Mouse (Mus musculus) kidney, embryonic 14.5 days (tissue): ENCODE results near the gene Map4k2. TPM values are rescaled to one million over a fixed set of nuclear protein-coding genes. Genes with fewer than 3 reads are reported as not detected.

Experiments
- ATAC-seq: fragments of 200-750 bp; cut with Nextera tagmentation; 2 replicates; pipeline ENCODE4 v1.8.0; 2017; ENCODE audit warnings: moderate number of reproducible peaks, mild to moderate bottlenecking, moderate TSS enrichment, moderate library complexity; ENCODE audit not compliant: low FRiP score, low TSS enrichment
- H3K27ac ChIP-seq: fragments of 300-500 bp; sonication (generic); 2 replicates; pipeline ENCODE4 v1.5.1; 2014; ENCODE audit warnings: low read depth, mild to moderate bottlenecking, low read length, moderate library complexity, mixed read lengths
- H3K27me3 ChIP-seq: fragments of 300-500 bp; sonication (generic); 2 replicates; pipeline ENCODE4 v1.6.1; 2014; ENCODE audit warnings: mild to moderate bottlenecking, low read length; ENCODE audit not compliant: control insufficient read depth, insufficient read depth
- H3K36me3 ChIP-seq: fragments of 300-500 bp; sonication (generic); 2 replicates; pipeline ENCODE4 v1.6.1; 2014; ENCODE audit warnings: low read length, mixed read lengths; ENCODE audit not compliant: control insufficient read depth, insufficient read depth
- H3K4me1 ChIP-seq: fragments of 300-500 bp; sonication (generic); 2 replicates; pipeline ENCODE4 v1.6.1; 2014; ENCODE audit warnings: low read length, mixed read lengths; ENCODE audit not compliant: control insufficient read depth, insufficient read depth
- H3K4me2 ChIP-seq: fragments of 300-500 bp; sonication (generic); replicated peaks from 2 replicates; pipeline ENCODE4 v1.6.1; 2014; ENCODE audit warnings: low read depth, mild to moderate bottlenecking, low read length
- H3K4me3 ChIP-seq: fragments of 300-500 bp; sonication (generic); 2 replicates; pipeline ENCODE4 v1.5.1; 2014; ENCODE audit warnings: mild to moderate bottlenecking, low read length
- H3K9ac ChIP-seq: fragments of 300-500 bp; sonication (generic); 2 replicates; pipeline ENCODE4 v1.6.1; 2014; ENCODE audit warnings: low read depth, mild to moderate bottlenecking, low read length, moderate library complexity
- H3K9me3 ChIP-seq: fragments of 300-500 bp; sonication (generic); 2 replicates; pipeline ENCODE4 v1.6.1; 2016; ENCODE audit warnings: low read length; ENCODE audit not compliant: control insufficient read depth
- WGBS: fragments of 180-500 bp; shearing (Covaris S2); extraction: QIAGEN DNeasy Blood & Tissue Kit; methylation state at CpG from one replicate; pipeline ENCODE4 v1.1.7; 2014; 5-methylcytosine and 5-hydroxymethylcytosine counted together
- polyA plus RNA-seq: library from polyadenylated mRNA; unstranded; fragments of >200 nt; fragmentation: Nextera tagmentation; extraction: Ambion mirVana; gene quantifications from 2 replicates; pipeline ENCODE4 v1.2.1, GENCODE M21; 2014

The Map4k2 gene
- polyA plus RNA-seq, 1 experiment from 2014 or later = 12.5 TPM

DNA sequence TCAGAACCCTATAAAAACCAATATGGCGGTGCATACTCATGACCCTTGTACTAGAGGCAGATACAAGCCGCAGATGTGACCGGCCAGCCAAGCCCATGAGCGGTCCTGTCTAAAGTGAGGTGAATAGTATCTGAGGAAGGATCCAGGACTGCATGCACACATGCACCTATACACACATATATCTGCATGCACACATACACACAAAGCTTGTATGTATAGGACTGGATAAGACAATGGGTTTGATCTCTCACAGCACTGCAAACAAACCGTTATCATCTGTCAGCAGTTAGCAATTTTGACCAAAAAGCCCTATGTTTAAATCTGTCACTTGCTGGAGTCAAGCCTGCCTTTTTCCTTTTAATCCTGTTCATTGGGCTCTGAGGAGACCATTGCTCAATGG is 38.8 kb upstream of the Map4k2 start:
- WGBS = 94% methylated on average over 5 of the region's 5 CpGs
- no peak overlapping the region for H3K4me2 ChIP-seq
- no peak overlapping the region for H3K9ac ChIP-seq
- no peak overlapping the region for H3K27ac ChIP-seq
- H3K4me1 ChIP-seq = 0 out of 2 replicates have a peak, but pooled peaks cover 5% of the 10 kb centered on the region
- H3K36me3 ChIP-seq = peaks cover 27% of the 10 kb centered on the region
- no peaks in the 10 kb centered on the region for H3K9me3 ChIP-seq
- H3K4me3 ChIP-seq = no peak overlapping the region
- ATAC-seq = no peak
- H3K27me3 ChIP-seq = no peaks in the 10 kb centered on the region

DNA sequence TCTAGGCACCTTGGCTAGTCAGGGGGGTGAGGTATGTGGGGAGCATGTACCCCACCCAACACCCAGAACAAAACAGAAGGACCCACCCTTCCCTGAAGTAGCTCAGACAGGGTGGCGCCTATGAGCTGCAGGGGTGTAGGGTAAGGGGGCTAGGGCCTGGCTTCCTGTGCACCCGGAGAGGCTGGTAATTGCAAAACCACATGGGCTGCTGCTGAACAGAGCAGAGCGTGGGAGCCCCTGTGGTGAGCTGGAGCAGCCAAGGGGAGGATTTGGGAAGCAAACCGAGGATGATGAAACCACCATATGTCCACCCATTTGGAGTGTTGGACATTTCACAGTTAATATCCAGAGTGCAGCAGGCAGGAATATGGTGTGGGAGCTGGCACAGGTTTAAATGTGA is 38.4 kb upstream of the Map4k2 start:
- Histone ChIP-seq H3K36me3 (peaks cover 23% of the 10 kb centered on the region), H3K4me1 (0 out of 2 replicates have a peak, but pooled peaks cover 8% of the 10 kb centered on the region), H3K4me2 (no peak overlapping the region), H3K27me3 (no peaks in the 10 kb centered on the region), H3K4me3 (no peak overlapping the region), H3K9me3 (no peaks in the 10 kb centered on the region), H3K9ac (no peak overlapping the region), H3K27ac (no peak overlapping the region)
- WGBS = 31% methylated on average over 4 of the region's 4 CpGs
- ATAC-seq = no peak

DNA sequence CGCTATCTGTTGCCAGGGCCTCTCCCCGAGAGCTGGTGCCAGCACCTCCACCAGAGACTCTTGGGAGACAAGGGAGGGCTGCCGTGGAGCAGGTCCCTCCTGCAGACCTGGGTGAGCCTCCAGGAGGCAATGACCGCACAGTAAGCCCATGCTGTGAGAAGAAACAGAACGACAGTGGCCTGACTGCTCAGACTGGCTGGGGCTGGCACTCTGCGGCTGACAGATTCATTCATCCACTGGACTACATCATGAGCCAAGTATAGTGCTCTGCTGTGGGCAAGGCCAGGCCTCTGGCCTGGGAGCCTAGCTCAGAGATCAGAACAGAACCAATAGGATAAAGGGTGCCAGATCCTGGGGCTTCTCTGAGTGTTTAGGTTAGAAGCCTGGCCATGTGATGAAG is 37.1 kb upstream of the Map4k2 start:
- Histone ChIP-seq H3K36me3 (peaks cover 10% of the 10 kb centered on the region), H3K9me3 (no peaks in the 10 kb centered on the region), H3K4me2 (no peak overlapping the region), H3K27ac (no peak overlapping the region), H3K4me3 (no peak overlapping the region), H3K9ac (no peak overlapping the region), H3K4me1 (0 out of 2 replicates have a peak, but pooled peaks cover 9% of the 10 kb centered on the region), H3K27me3 (no peaks in the 10 kb centered on the region)
- WGBS = 80% methylated on average over 6 of the region's 6 CpGs
- no peak for ATAC-seq

DNA sequence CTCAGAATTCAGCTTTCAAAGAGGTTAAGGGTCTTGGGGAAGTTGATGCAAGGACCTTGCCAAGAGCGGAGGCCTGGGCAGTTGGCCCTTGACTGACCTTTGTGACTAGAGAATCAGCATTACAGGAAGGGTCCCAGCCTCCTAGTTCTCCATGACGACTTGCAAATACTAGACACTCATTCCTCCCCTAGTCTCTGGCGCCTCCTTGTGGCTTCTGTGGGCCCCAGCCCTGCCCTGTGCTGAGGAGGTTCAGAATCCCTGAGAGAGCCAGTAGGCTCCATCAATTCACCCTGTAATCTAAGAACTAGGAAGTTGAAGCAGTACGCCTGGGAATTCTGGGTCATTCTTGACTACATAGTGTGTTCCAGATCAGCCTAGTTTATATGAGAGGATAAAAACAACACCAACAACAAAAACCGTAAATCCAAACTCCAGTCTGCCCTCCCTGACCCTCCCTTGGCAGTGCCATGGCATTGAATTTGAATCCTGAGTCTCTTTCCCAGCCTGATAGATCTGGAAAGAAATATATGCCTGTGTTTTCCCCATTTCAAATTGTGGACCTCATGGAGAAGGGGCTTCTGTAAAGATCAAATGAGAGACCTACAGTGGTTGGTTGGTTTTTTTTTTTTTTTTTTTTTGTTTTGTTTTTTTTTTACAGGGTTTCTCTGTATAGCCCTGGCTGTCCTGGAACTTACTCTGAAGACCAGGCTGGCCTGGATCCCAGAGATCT is 36.0 kb upstream of the Map4k2 start:
- Histone ChIP-seq H3K4me3 (no peak overlapping the region), H3K4me1 (0 out of 2 replicates have a peak, but pooled peaks cover 9% of the 10 kb centered on the region), H3K27ac (no peak overlapping the region), H3K4me2 (no peak overlapping the region), H3K9me3 (no peaks in the 10 kb centered on the region), H3K27me3 (no peaks in the 10 kb centered on the region), H3K36me3 (peaks cover under 1% of the 10 kb centered on the region; the same call in 1 of the 2 replicates), H3K9ac (no peak overlapping the region)
- 21% methylated on average over 5 of the region's 5 CpGs for WGBS
- peak; percentile 71 for ATAC-seq

DNA sequence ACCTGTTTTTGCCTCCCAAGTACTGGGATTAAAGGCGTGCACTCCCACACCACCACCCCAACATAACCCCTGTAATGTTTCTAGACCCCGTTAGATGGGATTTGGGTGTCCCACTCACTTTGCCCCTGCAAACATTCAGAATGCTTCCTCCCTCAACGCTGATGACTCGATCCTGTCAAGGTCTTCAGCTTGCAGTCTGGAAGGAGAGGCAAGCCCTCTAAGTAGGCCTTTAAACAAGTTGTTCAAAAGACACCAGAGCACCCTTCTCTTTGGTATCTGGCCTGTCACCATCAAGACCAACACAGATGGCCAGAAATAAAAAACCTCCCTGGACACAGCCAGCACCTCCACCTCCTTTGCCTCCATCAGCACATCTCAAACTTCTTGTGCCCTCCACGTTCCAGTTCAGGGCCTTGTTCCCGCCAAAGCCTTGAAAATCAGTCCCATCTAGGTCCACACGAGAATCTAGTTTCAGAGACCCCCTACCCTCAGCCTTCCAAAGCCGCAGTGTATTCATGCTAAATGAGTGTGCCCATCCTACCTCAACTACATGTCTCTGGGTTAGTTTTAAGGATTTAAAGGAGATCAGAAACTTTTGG is 35.3 kb upstream of the Map4k2 start:
- WGBS = 56% methylated on average over 8 of the region's 8 CpGs

DNA sequence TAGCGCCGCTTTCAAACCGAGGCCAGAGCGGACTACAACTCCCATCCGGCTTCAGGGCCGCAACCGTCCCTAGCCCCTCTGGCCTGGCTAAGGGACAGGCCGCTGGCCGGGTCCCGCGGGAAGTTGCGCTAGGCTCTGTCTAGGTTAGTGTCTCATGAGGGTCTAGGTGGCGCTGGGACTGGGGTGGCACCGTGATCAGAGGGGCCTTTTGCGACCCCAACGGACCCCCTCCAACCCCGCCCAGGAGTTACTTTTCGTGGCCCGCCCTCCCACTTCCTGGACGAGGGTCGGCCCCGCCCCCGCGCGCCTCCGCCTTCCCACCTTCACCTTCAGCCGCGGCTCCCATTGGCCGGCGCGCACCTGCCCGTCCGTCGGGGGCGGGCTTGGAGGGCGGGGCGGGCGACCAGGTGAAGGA is 34.8 kb upstream of the Map4k2 start, which contains the start of gene Cdc42bpg:
Gene Cdc42bpg (plus strand): TSS at position 320 of the 415 bp plus-strand sequence.
- Histone ChIP-seq H3K27me3 (no peaks in the 10 kb centered on the region), H3K9me3 (no peaks in the 10 kb centered on the region), H3K4me2 (peak within 1 kb of the TSS; percentile 81), H3K9ac (peak within 1 kb of the TSS; percentile 75), H3K36me3 (peaks cover 10% of the 10 kb centered on the region), H3K4me3 (peak within 1 kb of the TSS; percentile 71), H3K27ac (peak within 1 kb of the TSS; percentile 57; the same call in 1 of the 2 replicates), H3K4me1 (0 out of 2 replicates have a peak, but pooled peaks cover 9% of the 10 kb centered on the region)
- WGBS = under 1% methylated on average over 38 of the region's 38 CpGs
- ATAC-seq = peak; percentile 83

More for the DNA sequence above, 35.3 kb upstream of the Map4k2 start:
- Histone ChIP-seq H3K27ac (peak overlapping the region; percentile 57; the same call in 1 of the 2 replicates), H3K9me3 (no peaks in the 10 kb centered on the region), H3K27me3 (no peaks in the 10 kb centered on the region), H3K4me1 (0 out of 2 replicates have a peak, but pooled peaks cover 9% of the 10 kb centered on the region), H3K4me2 (peak overlapping the region; percentile 81), H3K9ac (peak overlapping the region; percentile 75), H3K4me3 (peak overlapping the region; percentile 71), H3K36me3 (peaks cover 5% of the 10 kb centered on the region; the same call in 1 of the 2 replicates)
- ATAC-seq = no peak

DNA sequence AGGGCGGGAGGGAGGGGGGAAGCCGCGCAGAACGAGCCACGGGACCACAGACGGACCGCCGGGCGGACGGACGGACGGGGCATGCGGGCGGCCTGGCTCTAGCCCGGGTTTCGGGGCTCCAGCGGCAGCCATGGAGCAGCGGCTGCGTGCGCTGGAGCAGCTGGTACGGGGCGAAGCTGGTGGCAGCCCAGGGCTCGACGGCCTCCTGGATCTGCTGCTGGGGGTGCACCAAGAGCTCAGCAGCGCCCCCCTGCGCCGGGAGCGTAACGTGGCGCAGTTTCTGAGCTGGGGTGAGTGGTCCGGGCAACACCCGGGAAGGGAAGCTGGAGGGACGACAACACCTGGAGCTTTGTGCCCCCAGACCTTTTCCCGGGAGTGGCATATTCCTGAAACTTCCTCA is 34.3 kb upstream of the Map4k2 start:
- H3K4me3 ChIP-seq = peak overlapping the region; percentile 71
- 0 out of 2 replicates have a peak overlapping the region, but pooled peaks have one; percentile 42 for H3K27ac ChIP-seq

DNA sequence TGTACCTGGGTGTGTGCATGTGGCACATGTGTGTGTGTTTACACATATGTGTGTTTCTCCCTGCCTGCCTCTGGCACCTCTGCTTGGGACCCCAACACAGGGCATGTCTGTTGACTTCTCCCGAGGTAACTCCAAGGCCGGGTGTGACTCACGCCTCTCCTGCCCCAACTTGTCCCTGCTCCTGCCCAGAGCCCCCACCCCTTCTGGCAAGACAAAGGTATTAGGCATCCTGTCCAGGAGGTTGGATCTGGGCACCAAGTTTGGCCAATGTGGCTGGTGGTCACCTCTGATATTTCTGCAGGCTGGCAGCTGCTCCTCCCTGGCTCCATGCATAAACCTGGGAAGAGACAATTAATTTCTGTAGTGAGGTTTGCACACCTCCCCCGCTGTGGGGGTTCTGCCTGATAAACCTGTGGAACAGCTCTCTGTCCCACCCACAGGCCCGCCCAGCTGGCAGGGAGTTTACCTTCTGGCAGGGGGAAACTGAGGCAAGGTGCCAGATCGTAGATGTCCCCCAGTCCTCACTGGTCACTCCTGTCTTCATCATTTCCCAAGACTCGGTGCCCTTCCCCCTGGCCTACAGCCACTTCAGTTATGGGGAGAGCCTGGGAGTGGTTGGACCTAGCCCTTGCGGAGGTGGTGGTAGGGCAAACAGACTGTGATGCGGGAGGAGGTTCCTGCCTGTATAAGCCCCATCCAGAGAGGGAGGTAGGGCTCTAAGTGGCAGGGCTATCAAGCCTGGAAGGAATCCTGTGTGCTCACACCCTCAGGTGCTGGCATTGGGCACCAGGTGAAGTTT is 33.0 kb upstream of the Map4k2 start:
- no peaks in the 10 kb centered on the region for H3K9me3 ChIP-seq
- H3K9ac ChIP-seq = no peak overlapping the region; the same call in 1 of the 2 replicates
- peaks cover 19% of the 10 kb centered on the region for H3K36me3 ChIP-seq
- no peak overlapping the region for H3K27ac ChIP-seq
- no peak overlapping the region for H3K4me3 ChIP-seq
- ATAC-seq = no peak
- H3K27me3 ChIP-seq = no peaks in the 10 kb centered on the region
- 0 out of 2 replicates have a peak, but pooled peaks cover 9% of the 10 kb centered on the region for H3K4me1 ChIP-seq
- 0 out of 2 replicates have a peak overlapping the region, but pooled peaks have one; percentile 81 for H3K4me2 ChIP-seq
- 90% methylated on average over 9 of the region's 9 CpGs for WGBS

More for the DNA sequence above, 34.3 kb upstream of the Map4k2 start:
- peaks cover 14% of the 10 kb centered on the region for H3K36me3 ChIP-seq
- no peaks in the 10 kb centered on the region for H3K9me3 ChIP-seq
- no peaks in the 10 kb centered on the region for H3K27me3 ChIP-seq
- peak overlapping the region; percentile 75 for H3K9ac ChIP-seq
- 0 out of 2 replicates have a peak, but pooled peaks cover 9% of the 10 kb centered on the region for H3K4me1 ChIP-seq
- 0% methylated on average over 19 of the region's 34 CpGs for WGBS
- peak overlapping the region; percentile 81 for H3K4me2 ChIP-seq
- peak; percentile 68 for ATAC-seq
